Mouse (Mus musculus) layer of hippocampus, adult 18-20 months (tissue): ENCODE data around the gene LTO1. TPM values are rescaled to one million over a fixed set of nuclear protein-coding genes. Genes with fewer than 3 reads are reported as not detected.
A peak's percentile ranks its signal among the peaks of the same experiment; 100 is the strongest.
"Not testable (repeated sequence)": the region's sequence is repeated elsewhere in the genome, so short reads cannot be mapped to it uniquely, and the experiment has no call there.

Source experiments
- DNase-seq, 2 experiments: peaks; one replicate each; pipeline ENCODE4 v3.0.0; 2022; ENCODE audit warnings: low spot score in 2 of 2
- long read RNA-seq: library from polyadenylated mRNA; stranded (forward); transcript quantifications from one replicate; pipeline ENCODE4 v2.0.0, GENCODE M21; 2021
- total RNA-seq, 2 experiments: library from RNA; stranded (reverse); gene quantifications; 2 replicates each; pipeline ENCODE4 v1.2.3; 2021

Gene LTO1
- total RNA-seq, result 10 to 100 TPM; 25.6 to 27.2 TPM
- long read RNA-seq, full-length matches to known transcripts, result 33 of 39 reads
- long read RNA-seq, partial matches to known transcripts, result 3 of 39 reads
- long read RNA-seq, other reads (novel, unspliced or antisense), result 3 of 39 reads

DNA sequence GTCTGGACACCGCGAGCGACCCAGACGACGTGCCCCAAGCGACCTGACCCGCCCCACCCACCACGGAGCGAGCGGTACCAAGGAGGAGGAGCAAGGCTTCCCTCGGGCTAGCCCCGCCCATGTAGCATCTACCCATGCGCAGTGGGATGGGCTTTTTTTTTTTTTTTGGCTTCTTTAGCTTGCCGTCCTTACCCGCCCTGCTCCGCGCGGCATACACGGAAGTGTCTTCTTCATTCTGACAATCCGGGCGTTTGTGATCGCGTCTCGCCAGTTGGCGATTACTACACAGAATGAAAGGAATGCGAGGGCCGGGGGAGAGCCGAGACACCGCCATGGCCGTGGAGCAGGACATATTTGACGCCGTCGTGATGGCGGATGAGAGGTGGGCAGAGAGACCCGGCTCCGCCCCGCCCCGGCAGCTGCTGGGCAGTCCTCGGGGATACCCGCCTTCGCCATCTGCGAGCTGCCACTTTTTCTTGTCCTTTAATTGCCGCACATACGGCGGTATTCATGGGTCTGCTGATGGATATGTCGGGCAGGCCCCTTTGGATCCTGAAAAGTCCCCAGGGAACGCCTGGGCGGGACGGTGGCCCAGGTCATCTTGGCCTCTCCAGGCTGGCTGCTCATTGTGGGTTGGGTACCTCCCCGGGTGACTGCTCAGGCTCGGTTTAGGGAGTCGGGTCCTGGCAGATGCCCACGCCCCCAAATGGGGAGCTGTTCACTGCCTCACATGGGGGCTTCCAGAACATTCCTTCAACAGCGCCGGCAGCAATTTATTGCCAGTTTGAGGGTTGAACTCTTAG is at the start of gene LTO1:
Gene LTO1, plus strand, starts transcription at position 153 of the 803 bp plus-strand sequence.
- DNase-seq, result peak; percentile 85 to 93

DNA sequence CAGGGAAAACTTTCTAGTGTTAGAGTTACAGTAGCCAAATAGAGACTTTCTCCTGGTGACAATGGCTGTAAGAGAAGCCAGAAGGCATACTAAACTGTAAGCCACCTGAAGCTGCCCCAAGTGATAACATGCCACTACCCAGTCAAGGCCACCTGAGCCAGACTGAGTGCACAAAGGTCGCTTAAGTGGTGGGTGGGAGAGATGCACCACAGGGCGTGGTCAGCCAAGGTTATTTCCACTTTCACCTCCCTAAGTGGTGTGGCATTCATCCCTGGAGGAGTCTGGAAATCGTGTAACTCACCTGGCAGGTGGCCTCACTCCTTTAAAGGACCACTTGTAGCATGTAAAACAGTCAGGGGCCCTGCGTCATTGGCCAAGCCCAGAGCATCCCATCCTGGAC is 47.7 kb upstream of the LTO1 start:
- no peak for DNase-seq

DNA sequence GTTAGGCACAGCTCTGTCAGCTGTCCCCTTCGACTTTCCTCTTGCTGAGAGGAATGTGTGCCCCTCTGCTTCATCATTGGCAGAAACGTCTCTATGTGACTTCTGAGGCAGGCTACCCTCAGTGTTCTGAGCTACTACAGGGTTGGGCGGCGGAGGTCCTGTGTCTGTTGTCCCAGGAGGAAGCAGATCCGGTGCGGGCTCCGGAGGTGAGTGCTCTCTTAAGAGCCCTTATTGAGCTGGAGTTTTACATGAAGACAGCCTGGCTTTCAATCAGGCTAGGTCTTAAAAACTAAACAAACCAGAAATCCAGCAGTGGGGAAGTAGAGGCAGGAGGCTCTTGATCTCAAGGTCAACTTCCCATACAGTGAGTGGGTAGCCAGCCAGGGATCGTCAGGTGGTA is 47.3 kb upstream of the LTO1 start:
- no peak for DNase-seq

DNA sequence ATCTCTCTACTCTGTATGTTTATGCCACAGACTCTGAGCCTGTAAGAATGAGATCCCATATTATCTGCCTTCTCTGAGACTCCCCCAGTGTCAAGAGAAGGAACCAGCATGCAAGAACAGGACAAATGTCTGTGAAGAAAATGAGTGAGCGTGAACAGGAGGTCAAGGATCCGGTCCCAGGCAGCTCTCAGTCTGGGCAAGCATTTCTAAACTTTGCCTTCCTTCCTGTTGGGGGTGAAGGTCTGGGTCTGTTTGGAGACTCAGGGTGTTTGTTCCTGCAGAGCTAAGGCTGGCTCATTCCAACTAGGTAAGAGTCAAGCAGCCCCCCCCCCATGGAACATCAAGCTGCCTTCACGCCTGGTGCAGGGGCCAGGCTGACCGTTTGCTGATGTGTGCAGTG is 42.5 kb upstream of the LTO1 start:
- DNase-seq, result no peak

DNA sequence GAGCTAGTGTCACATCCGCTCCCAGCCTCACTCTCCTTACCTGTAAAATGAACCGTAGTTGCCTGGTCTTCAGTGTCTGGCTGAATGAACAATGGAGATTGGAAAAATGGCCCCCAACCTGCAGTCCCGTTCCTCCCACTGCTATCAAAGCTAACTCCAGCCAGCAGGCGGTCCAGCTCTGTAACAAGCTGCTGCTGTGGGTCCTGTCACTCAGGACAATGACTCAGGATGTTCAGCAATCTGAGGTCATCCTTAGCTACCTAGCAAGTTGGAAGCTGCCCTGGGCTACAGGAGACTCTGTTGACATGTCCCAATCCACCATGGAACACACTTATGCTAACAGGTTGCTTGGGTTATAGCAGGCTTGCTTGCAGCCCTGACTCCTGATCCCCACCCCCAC is 41.7 kb upstream of the LTO1 start:
- DNase-seq, result no peak

DNA sequence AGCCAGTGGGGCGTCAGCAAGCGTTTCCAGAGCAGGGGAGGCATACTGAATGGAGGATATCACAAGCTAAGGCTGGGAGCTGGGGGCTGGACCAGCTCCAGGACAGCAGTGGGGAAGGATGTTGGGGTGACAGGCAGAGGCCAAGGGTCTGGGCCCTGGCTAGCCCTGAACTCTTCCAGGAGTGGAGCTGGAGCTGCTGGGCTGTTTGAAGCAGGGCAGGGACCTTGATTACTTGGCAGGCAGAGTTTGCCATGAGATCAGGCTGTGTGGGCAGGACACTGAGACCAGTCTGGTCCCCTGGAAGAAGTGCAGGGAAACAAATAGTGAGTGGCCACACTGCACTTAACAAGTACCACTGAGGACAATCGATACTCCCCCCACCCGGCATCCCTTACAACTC is 40.7 kb upstream of the LTO1 start:
- DNase-seq, result no peak

DNA sequence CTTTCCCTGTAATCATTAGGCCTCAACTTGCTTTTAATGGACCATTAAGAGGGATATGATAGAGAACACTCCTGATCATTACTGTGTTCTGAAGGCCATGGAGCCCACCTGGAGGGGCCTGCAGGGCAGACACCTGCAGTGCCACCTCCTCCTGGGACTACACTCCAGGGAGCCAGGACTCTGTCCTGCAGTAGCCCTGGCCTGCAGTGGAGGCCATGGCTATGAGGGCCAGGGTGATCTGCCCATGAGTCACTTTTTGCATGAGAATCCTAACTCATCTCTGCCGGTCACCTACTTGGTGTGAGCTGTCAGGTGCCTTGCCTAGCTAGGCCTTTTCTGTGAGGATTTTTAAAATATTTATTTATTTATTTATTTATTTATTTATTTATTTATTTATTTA is 36.5 kb upstream of the LTO1 start:
- DNase-seq, result no peak

DNA sequence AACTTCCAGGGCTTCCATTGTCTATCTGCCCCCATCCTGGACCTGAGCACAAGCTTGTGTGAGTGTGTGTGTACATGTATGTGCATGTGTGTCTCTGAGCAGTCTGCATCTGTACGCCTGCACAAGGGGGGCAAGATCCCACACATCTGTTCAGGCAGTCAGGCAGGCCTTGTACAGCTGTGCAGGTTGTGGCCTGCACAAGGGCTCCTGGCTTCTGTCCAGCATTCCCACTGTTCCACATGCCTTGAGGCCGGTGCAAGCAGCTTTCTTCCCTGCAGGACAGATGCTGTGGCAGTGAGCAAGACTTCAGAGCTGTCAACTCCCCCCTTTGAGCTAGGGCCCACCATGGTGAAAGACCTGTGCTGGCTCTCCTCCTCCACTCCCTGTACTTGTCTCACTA is 31.8 kb upstream of the LTO1 start:
- no peak for DNase-seq

DNA sequence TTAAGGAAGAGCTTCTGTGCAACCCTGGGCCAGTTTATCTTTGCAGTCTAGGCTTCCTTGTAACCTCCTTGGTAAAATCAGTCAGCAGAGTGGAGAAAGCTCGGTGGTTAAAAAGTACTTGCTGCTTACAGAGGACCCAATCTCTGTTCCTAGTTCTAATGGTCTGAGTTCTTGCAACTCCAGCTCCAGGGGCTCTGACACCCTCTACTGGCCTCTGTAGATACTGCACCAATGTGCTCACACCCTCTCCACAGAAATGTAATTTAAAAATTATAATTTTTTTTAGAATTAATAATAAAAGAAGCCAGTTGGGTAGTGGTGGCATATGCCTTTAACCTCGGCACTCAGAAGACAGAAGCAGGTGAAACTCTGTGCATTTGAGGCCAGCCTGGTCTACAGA is 27.2 kb upstream of the LTO1 start:
- no peak for DNase-seq

DNA sequence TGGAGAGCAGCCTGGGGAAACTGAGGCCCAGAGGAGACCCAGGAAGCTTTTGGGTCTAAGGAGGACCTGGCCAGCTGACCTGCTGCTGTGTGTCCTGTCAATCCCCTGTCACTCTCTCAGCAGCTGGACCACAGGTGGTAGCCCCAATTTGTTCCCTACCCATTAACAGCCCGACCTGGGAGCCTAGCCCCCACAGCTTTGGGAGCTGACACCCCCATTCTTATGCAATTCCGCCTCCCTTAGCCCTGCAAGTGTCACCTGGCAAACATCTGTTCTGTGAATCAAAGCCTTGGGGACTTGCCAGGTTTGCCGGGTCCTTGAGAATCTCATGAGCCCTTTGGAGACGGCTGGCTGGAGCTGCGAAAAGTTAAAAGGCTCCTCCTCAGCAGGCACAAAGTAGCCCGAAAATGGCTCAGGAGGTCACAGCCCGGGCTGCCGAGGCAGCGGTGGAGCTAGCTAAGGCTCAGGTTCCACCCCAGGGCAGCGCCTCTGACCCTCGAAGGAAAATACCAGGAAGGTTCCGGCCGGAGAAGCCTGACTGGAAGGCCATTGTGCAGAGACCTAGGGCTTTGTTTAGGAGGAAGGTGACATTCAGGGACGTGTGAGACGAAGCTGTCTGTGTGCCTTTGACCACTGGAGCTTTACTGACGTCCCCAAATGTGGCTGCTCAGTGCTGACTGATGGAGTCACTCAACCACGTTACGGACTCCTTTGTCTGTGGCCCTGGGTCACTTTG is 26.2 kb upstream of the LTO1 start:
- no peak for DNase-seq

DNA sequence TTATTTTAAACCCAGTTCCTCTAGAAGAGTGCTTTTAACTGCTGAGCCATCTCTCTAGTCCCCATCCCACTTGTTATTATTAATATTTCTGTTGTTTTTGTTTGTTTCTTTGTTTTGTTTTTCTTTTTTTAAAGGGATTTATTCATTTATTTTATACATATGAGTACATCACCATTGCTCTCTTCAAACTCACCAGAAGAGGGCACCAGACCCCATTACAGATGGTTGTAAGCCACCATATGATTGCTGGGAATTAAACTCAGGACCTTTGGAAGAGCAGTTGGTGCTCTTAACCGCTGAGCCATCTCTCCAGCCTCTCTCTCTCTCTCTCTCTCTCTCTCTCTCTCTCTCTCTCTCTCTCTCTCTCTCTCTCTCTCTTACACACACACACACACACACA is 24.2 kb upstream of the LTO1 start:
- not testable (repeated sequence) for DNase-seq

DNA sequence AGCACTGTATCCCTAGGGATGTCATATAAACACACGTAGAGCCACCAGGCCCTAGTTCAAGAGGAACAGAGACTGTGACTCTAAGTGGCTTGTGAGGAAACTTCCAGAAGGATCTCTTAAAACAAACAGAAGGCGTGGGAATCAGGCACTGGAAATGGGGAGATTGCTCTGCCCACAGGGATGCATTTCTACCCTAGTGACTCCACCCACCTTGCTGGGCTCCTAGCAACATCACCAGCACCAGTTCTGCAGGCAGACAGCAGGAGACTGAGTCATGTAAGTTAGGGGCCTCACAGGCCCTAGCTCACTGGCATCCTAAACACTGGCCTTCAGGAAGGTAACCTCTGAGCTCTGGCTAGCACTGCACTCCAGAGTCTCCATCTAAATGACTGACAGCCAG is 23.0 kb upstream of the LTO1 start:
- DNase-seq, result peak in 1 of 2 experiments; percentile 53

DNA sequence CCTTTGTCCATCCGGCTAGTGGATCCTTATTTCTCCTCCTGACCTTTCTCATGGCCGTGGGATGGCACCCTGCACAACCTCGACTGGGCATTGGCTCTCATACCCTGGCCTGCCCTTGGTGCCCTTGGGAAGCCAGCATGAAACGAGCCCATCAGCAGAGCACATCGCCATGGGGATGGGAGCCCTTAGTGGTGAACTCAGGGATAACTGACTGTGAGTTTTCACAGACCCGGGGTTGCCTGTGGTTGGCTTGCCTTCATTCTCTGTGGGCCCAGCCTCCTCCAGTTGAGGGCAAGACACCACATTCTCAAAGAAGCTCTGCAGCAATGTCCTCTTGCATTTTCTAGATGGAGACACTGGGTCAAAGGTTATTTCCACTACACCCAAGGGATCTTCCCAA is 22.6 kb upstream of the LTO1 start:
- no peak for DNase-seq

DNA sequence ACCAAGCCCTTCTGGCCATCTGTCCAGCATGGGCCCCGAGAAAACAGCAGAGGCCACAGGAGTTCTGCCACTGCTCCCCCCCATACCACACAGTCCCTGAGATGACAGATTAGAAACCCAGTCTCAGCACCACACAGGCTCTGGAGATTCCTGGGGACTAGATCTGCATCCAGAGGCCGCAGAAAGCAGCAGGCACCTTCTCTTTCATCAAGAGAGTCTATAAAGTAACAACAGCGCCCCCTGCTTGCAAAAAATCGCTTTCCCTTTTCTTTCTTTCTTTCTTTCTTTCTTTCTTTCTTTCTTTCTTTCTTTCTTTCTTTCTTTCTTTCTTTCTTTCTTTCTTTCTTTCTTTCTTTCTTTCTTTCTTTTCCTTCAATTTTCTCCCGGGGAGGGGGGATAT is 20.7 kb upstream of the LTO1 start:
- DNase-seq, result peak in 1 of 2 experiments; percentile 59

DNA sequence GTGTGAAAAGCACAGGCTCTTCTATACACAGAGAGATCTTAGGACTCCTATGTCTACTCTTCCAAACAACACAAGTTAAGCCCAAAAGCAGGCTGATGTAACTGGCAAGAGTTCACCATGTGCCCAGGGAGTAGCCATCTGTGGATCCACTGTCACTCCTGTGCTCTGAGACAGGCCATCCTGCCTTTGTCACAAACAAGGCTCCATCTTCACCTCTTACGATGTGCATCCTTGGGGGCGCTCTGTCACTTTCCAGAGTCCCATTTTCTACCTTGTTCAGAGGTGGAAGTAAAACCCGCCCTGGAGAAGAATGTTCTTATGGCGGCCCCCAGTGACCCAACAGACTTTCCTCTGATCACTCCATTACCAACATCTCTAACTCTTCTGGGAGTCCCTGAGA is 20.2 kb upstream of the LTO1 start:
- no peak for DNase-seq

DNA sequence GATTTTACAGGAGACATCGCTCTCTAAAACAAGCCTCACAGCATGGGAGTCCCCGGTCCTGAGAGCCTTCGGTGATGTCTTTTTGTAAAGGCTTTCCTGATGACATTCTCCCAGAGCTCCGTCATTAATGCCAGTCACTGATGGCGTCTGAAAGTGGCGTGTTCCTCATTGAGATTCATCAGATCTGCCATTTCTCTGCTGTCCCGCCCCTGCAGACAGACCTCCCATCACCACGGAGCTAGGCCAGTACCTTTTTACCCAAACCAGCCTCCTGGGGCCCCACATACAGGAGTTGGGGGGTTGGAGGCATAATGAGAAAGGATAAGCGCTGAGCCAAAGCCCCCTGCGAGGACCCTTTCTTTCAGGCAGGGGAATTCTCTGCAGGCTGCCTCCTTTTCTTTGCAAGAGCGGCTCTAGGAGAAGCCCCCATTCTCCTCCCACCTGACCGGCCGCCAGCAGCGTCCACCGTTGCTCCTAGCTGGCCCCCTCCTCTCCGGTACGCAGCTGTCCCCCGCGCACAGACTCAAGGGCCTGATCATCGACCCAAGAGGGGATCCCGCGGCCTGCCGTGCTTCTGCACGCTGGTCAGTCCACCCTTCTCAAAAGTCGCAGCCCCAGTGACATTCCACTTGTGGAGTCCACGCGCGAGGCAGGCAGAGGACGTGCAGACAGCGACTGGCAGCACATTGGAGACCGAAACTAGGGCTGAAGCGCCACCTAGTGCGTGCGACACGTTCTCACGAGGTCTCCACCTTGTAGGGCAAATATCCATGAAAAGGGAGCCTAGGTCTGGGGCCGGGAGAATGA is 19.4 kb upstream of the LTO1 start:
- DNase-seq, result peak in 1 of 2 experiments; percentile 83

DNA sequence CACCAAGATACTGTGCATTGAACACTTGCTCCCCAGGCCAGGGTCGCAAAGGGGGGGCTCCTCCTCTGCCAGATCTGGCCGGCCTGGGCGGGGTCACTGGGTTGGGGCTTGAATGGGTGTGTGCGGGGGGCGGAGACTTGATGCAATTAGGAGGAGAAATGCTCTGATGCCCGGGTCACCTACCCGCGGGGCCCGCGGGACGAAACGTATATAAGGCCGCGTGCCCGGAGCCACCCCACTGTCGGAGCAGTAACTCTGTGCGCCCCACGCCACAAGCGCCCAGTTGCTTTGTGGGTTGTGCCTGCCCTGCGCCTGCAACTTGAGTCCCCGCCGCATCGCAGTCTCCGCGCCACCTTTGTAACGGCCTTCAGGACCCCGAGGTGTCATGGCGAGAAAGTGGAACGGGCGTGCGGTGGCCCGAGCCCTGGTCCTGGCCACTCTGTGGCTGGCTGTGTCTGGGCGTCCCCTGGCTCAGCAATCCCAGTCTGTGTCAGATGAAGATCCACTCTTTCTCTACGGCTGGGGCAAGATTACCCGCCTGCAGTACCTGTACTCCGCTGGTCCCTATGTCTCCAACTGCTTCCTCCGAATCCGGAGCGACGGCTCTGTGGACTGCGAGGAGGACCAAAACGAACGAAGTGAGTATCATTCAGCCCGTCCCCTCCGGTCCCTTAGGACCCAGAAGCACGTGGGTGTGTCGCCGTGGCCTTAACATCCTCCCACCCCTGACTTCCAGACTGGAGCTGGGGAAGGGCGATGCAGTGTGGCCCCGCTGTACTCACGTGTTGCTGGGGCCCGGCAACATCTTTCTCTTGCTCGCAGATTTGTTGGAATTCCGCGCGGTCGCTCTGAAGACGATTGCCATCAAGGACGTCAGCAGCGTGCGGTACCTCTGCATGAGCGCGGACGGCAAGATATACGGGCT is 18.3 kb upstream of the LTO1 start, which contains the start of gene Fgf15:
Gene Fgf15, plus strand, starts transcription at position 238 of the 925 bp plus-strand sequence.
- no peak for DNase-seq

DNA sequence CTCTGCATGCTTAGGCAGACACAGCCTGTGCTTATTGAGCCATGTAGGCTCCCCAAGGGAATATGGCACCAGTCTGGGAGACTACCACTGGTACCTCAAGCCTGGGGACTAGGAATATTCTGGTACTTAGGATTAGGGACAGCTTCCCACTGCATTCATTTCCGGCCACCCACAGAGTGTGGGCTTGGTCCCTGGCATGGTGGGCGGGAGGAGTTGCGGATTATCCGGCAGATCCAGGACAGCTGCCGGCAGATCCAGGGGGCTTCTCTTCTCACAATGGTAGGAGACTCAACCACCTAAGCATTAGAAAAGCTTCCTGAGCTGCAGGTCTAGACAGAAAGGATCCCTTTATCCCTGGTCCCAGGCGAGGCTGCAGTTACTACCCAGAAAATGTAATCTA is 16.4 kb upstream of the LTO1 start:
- no peak for DNase-seq

DNA sequence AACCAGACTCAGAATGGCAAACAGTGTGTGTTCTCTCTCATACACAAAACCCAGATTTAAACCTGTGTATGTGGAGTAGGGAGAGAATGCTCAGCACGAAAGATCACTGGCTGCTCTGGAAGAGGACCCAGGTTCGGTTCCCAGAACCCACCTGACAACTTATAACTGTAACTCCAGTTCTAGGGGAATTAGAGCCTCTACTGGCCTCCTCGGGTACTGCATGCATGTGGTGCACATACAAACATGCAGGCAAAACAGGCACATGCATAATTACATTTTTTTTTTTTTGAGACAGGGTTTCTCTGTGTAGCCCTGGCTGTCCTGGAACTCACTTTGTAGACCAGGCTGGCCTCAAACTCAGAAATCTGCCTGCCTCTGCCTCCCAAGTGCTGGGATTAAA is 9.4 kb upstream of the LTO1 start:
- not testable (repeated sequence) for DNase-seq

DNA sequence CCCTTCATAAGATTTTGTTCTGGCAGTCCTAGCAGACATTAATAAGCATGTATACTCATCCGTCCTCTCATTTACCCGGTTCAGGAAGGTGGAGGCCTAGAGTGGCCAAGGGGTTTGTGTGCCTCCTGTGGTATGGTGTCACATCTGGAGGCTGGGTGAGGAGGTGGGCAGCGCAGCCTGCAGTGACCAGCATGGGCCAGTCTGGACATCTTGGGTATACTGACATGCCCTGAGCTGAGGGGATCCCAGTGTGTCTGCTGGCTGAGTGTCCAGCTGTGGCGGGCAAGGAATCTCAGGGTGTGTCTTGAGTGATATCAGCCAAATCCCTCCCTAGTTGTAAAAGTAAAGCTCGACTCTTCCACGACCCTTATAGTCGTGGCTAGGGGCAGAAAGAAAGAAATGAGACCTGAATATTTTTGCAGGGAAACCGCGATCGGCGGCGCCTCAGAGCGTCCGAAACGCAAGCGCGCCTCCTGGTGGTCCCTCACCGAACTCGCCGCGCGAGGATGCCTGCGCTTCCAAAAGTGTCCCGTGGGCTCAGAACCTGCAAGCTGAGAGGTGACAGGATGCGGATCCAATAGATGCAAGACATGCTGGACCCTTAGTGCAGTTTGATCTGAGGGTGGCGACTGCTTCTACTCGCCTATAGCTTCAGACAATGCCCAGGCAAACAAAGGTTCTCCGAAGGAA is 8.0 kb upstream of the LTO1 start:
- peak in 1 of 2 experiments; percentile 58 for DNase-seq
